Mouse (Mus musculus) thymus, adult 2 months (tissue): ENCODE data around the gene Ube2l6.

Source experiments
- CTCF ChIP-seq: fragments of 200-500 bp; IDR thresholded peaks from 2 replicates; pipeline ENCODE4 v1.5.1; 2012; ENCODE audit warnings: mild to moderate bottlenecking, control low read depth, low read length, moderate library complexity, borderline replicate concordance; ENCODE audit not compliant: control insufficient read depth, poor library complexity, insufficient read depth; ENCODE audit errors: extremely low read depth
- POLR2A ChIP-seq: fragments of 200-500 bp; IDR thresholded peaks from 2 replicates; pipeline ENCODE4 v1.6.1; 2012; ENCODE audit warnings: mild to moderate bottlenecking, low read length, control low read depth, moderate library complexity; ENCODE audit not compliant: control insufficient read depth, poor library complexity, insufficient read depth; ENCODE audit errors: extremely low read depth

DNA sequence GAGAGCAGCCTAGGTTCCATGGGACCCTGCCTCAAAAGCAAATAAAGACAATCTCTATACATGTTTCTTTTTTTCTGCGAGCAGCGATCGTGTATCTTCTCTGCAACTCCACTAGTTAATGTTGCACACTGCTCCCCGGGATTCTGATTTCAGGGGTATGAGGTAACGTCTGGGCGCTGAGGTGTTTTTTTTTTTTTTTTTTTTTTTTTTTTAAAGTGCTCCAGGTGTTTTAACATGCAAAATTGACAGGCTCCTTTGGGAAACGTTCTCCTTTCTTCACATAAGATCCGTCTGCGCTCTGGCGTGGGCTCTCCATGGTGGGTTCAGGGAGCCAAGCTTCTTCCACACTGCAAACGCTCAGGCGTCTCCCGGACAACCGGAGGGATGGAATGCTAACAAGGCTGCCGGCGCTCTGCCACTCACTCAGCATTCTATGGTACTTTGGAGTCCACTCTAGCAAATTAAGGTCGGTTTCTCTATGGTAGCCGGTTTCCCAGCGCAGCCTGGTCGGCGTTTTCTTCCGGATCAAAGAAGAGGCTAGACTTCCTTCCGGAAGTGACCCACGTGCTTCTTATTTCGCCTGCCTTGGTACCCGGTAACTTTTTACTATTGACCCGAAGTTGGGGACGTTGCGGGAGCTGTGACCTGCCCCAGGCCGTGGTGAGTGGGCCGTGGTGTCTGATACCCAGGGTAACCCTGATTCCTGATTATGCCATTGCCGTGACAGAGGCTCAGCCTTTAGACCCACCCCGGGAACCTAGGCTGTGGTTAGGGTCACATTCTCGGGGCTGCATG is 28.1 kb downstream of the Ube2l6 start, which contains the start of gene Timm10:
- TF ChIP-seq POLR2A = no peak
- no peak for TF ChIP-seq CTCF
